Mouse (Mus musculus) cerebellum, adult 11-12 months (tissue): ENCODE measurements around the gene Chat.

Source experiments
- DNase-seq: peaks from one replicate; pipeline ENCODE4 v3.0.0; 2022

Chat gene

GRCm38 (mm10) chr14:32465889-32466288, at the start of gene Chat:
TSS of gene Chat (minus strand) at chr14:32465989.
- no peak for DNase-seq

- DNase-seq, result peak; percentile 93
Measured at GRCm38 (mm10) chr14:32513336-32514032, 47.7 kb upstream of the Chat start, which contains the start of gene Ercc6. TSS of gene Ercc6 (plus strand) at chr14:32513521.

GRCm38 (mm10) chr14:32512912-32513311, 47.1 kb upstream of the Chat start:
- DNase-seq, result peak; percentile 39

GRCm38 (mm10) chr14:32509443-32509961, 43.7 kb upstream of the Chat start:
- DNase-seq, result no peak

GRCm38 (mm10) chr14:32508105-32508835, 42.5 kb upstream of the Chat start:
- DNase-seq, result no peak

- no peak for DNase-seq
Measured at GRCm38 (mm10) chr14:32507216-32507615, 41.4 kb upstream of the Chat start.

- no peak for DNase-seq
Measured at GRCm38 (mm10) chr14:32506329-32506728, 40.5 kb upstream of the Chat start.

- DNase-seq, result no peak
Measured at GRCm38 (mm10) chr14:32503897-32504296, 38.1 kb upstream of the Chat start.

GRCm38 (mm10) chr14:32502764-32503688, 37.2 kb upstream of the Chat start:
- DNase-seq, result no peak

GRCm38 (mm10) chr14:32501303-32501702, 35.5 kb upstream of the Chat start:
- DNase-seq, result no peak

- DNase-seq, result no peak
Measured at GRCm38 (mm10) chr14:32496115-32496850, 30.5 kb upstream of the Chat start.

GRCm38 (mm10) chr14:32492521-32492920, 26.7 kb upstream of the Chat start:
- DNase-seq, result no peak

- no peak for DNase-seq
Measured at GRCm38 (mm10) chr14:32482061-32482460, 16.3 kb upstream of the Chat start.

- peak; percentile 18 for DNase-seq
Measured at GRCm38 (mm10) chr14:32477581-32477980, 11.8 kb upstream of the Chat start.

- DNase-seq, result no peak
Measured at GRCm38 (mm10) chr14:32476559-32476958, 10.8 kb upstream of the Chat start.

- DNase-seq, result peak; percentile 46
Measured at GRCm38 (mm10) chr14:32472996-32473395, 7.2 kb upstream of the Chat start.

GRCm38 (mm10) chr14:32467606-32468005, 1.8 kb upstream of the Chat start:
- no peak for DNase-seq

GRCm38 (mm10) chr14:32465506-32465870, 301 bp downstream of the Chat start:
- no peak for DNase-seq

GRCm38 (mm10) chr14:32464601-32465505, 936 bp downstream of the Chat start, which contains the start of gene Slc18a3:
TSS of gene Slc18a3 (minus strand) at chr14:32464850.
- no peak for DNase-seq

- DNase-seq, result no peak
Measured at GRCm38 (mm10) chr14:32463211-32464040, 2.4 kb downstream of the Chat start.
